Mouse (Mus musculus) heart, postnatal 0 days (tissue): ENCODE measurements around the gene Hmgb1.

Source experiments
- CTCF ChIP-seq: IDR thresholded peaks from 2 replicates; pipeline ENCODE4 v1.5.1; 2016; ENCODE audit warnings: antibody characterized with exemption, control low read depth, low read depth
- EP300 ChIP-seq: IDR thresholded peaks from 2 replicates; pipeline ENCODE4 v1.6.1; 2016; ENCODE audit warnings: antibody characterized with exemption, low read depth

DNA sequence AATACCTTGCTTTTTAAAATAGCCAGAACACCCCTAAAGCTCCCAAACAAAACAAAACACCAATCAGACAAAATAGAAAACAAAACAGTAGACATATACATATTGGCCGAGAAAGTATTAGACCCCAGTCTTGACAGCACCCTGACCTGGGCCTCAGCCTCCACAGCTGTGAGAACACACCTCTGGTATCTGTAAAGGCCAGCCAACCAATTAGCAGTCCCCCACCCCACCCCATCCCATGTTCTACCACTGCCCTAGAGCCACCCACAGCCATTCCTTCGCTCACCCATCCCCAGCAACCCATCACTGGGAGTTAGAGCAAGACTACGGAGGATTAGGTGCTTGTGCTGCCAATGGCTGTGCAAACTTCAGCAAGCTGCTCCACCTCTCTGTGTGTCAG lies 33.4 kb downstream of the Hmgb1 start:
- TF ChIP-seq CTCF (no peak), EP300 (no peak)
